Mouse (Mus musculus) bone marrow, adult 2 months (tissue): ENCODE measurements at regions not wholly inside any gene's neighbourhood (a gene's known extent, or its start where the extent isn't known, plus 50 kb on each side); places are given as distances from the start of the nearest gene placed in this dataset.

Experiments
- CTCF ChIP-seq: fragments of 200-500 bp; IDR thresholded peaks from 2 replicates; pipeline ENCODE4 v1.5.1; 2011; ENCODE audit warnings: low read length, control low read depth; ENCODE audit not compliant: control insufficient read depth, insufficient read depth
- POLR2A ChIP-seq: fragments of 200-500 bp; IDR thresholded peaks from 2 replicates; pipeline ENCODE4 v1.6.1; 2011; ENCODE audit warnings: low read depth, mild to moderate bottlenecking, control low read depth, low read length, borderline replicate concordance; ENCODE audit not compliant: control insufficient read depth

DNA sequence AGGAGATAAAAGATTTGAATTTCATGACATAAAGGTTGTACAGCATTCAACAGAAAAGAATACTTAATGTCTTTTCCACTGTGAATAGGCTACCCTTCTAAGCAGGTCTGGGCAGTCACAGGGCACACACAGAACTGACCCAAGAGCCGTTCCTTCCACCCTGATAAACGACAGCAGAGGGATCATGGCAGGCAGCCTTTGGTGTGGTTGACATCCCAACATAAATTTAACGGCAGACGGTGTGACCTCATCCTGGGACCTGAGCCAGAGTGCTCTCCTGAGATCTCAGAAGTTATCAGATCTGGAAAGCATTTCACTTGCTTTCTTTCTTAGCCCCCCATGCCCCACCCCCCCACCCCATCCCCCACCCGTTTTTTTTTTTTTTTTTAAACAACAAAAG, 290.1 kb downstream of the Sox4 start:
- TF ChIP-seq POLR2A: no peak
- TF ChIP-seq CTCF: no peak
